ENCODE assay signal across 21 mouse cellular contexts in genomic region chr1:154004647-154005046, GRCm38 (mm10).
A peak's percentile ranks its signal among the peaks of the same experiment; 100 is the strongest.
DNase-seq lines count a peak whose midpoint lies in the region; ATAC-seq and TF ChIP-seq lines count a peak whose summit lies in the region.
"Had no signal": no experiment of that assay in that cellular context is flagged by ENCODE, and none has a peak within 500 bp of the region (broad histone marks: within the 10 kb centered on the region; RNA-seq: fewer than 3 reads in every experiment).

No protein-coding gene starts in this region.

- DNase-seq in heart, adult 11 months = peak; percentile 67
- DNase-seq in heart, adult 9 months (ENCODE audit: low spot score in 2 of 2) = no peak
- DNase-seq in CH12.LX (ENCODE audit: extremely low read depth) (no peak), ES-E14 (ENCODE audit: low read depth, low spot score) (no peak)
- no peak for DNase-seq in hindbrain, embryonic 11.5 days (ENCODE audit: low spot score)
- DNase-seq: adrenal gland, adult 2 months; adrenal gland, postnatal 10 days; adrenal gland, postnatal 25 days; cerebellum, adult 11 months; cerebellum, adult 18-20 months; cerebellum, adult 8-10 months; cerebellum, adult 9-11 months; cerebellum, postnatal 14 days; cerebellum, postnatal 36 days; embryo, embryonic 11 days had no signal

- H3K9ac ChIP-seq in CH12.LX (ENCODE audit: insufficient read depth, low read depth) (no peak overlapping the region), ES-E14 (ENCODE audit: insufficient read depth, low read depth, low read length, poor library complexity, severe bottlenecking) (no peak overlapping the region)
- H3K9ac ChIP-seq in hindbrain, embryonic 11.5 days (ENCODE audit: low read depth, low read length) = no peak overlapping the region
- H3K9ac ChIP-seq: embryonic facial prominence, embryonic 13.5 days; embryonic facial prominence, embryonic 15.5 days; forebrain, embryonic 13.5 days; forebrain, embryonic 15.5 days had no signal

- no peak for TF ChIP-seq RAD21 in CH12.LX (IDR thresholded peaks at IDR 0.05; ENCODE audit: low read depth, low read length)

- TF ChIP-seq CTCF in CH12.LX (conservative IDR thresholded peaks at IDR 0.05 in 1 of 2, IDR thresholded peaks at IDR 0.05 in 1 of 2; ENCODE audit: low read depth in 2 of 2, low read length in 2 of 2) = no peak

- no peaks in the 10 kb centered on the region for H3K79me2 ChIP-seq in CH12.LX (replicated peaks; ENCODE audit: control insufficient read depth, extremely low read depth, insufficient read depth, poor library complexity, severe bottlenecking)

- H3K27me3 ChIP-seq in CH12.LX (replicated peaks) = no peaks in the 10 kb centered on the region
- no peaks in the 10 kb centered on the region for H3K27me3 ChIP-seq in hindbrain, embryonic 11.5 days (ENCODE audit: control insufficient read depth, insufficient read depth, low read length)
- H3K27me3 ChIP-seq: embryonic facial prominence, embryonic 13.5 days; embryonic facial prominence, embryonic 15.5 days; forebrain, embryonic 13.5 days; forebrain, embryonic 15.5 days had no signal

- no peak overlapping the region for H3K4me3 ChIP-seq in CH12.LX (replicated peaks in 1 of 3; ENCODE audit: low read depth in 2 of 3, low read length in 2 of 3, poor library complexity in 1 of 3)
- no peak overlapping the region for H3K4me3 ChIP-seq in ES-E14 (ENCODE audit: insufficient read depth in 1 of 2, low read depth in 1 of 2, low read length in 2 of 2, poor library complexity in 1 of 2, severe bottlenecking in 1 of 2)
- H3K4me3 ChIP-seq in hindbrain, embryonic 11.5 days (ENCODE audit: low read depth, low read length) = no peak overlapping the region
- H3K4me3 ChIP-seq: embryonic facial prominence, embryonic 13.5 days; embryonic facial prominence, embryonic 15.5 days; erythroblast, embryonic 14.5 days; forebrain, embryonic 10.5 days; forebrain, embryonic 13.5 days; forebrain, embryonic 15.5 days had no signal

- H3K36me3 ChIP-seq in CH12.LX (replicated peaks in 1 of 2; ENCODE audit: control insufficient read depth in 1 of 2, insufficient read depth in 1 of 2, low read length in 1 of 2) (no peaks in the 10 kb centered on the region), ES-E14 (ENCODE audit: control insufficient read depth, insufficient read depth, low read length, poor library complexity, severe bottlenecking) (no peaks in the 10 kb centered on the region)
- no peaks in the 10 kb centered on the region for H3K36me3 ChIP-seq in hindbrain, embryonic 11.5 days (ENCODE audit: control insufficient read depth, insufficient read depth, low read length)
- H3K36me3 ChIP-seq: embryonic facial prominence, embryonic 13.5 days; embryonic facial prominence, embryonic 15.5 days; forebrain, embryonic 10.5 days; forebrain, embryonic 15.5 days had no signal

- H3K27ac ChIP-seq in CH12.LX (ENCODE audit: insufficient read depth, low read depth) (no peak overlapping the region), ES-E14 (ENCODE audit: insufficient read depth, low read depth, low read length, poor library complexity, severe bottlenecking) (no peak overlapping the region)
- no peak overlapping the region for H3K27ac ChIP-seq in hindbrain, embryonic 11.5 days (ENCODE audit: low read depth, low read length)
- H3K27ac ChIP-seq: embryonic facial prominence, embryonic 13.5 days; embryonic facial prominence, embryonic 15.5 days; forebrain, embryonic 10.5 days; forebrain, embryonic 13.5 days; forebrain, embryonic 15.5 days had no signal

- no peak for TF ChIP-seq EP300 in CH12.LX (IDR thresholded peaks at IDR 0.05; ENCODE audit: low read length)

- ATAC-seq in hindbrain, embryonic 11.5 days (ENCODE audit: low FRiP score) = no peak
- ATAC-seq: forebrain, embryonic 13.5 days; forebrain, embryonic 15.5 days had no signal

- H3K9me3 ChIP-seq in CH12.LX (replicated peaks; ENCODE audit: low read length) = no peaks in the 10 kb centered on the region
- H3K9me3 ChIP-seq in ES-E14 (ENCODE audit: control insufficient read depth, insufficient read depth, low read depth, low read length) = no peaks in the 10 kb centered on the region
- no peaks in the 10 kb centered on the region for H3K9me3 ChIP-seq in hindbrain, embryonic 11.5 days (ENCODE audit: control insufficient read depth, low read length)
- H3K9me3 ChIP-seq: embryonic facial prominence, embryonic 13.5 days; embryonic facial prominence, embryonic 15.5 days; forebrain, embryonic 10.5 days; forebrain, embryonic 13.5 days; forebrain, embryonic 15.5 days had no signal

- H3K4me1 ChIP-seq in CH12.LX (ENCODE audit: control insufficient read depth in 1 of 2, insufficient read depth in 2 of 2) (peaks cover 0 to 10% of the 10 kb centered on the region in 2 experiments; a peak in 2 of 4 replicates), ES-E14 (ENCODE audit: control insufficient read depth in 2 of 2, insufficient read depth in 2 of 2, low read length in 2 of 2, poor library complexity in 1 of 2) (no peaks in the 10 kb centered on the region)
- no peaks in the 10 kb centered on the region for H3K4me1 ChIP-seq in hindbrain, embryonic 11.5 days (replicated peaks; ENCODE audit: control insufficient read depth, insufficient read depth, low read length)
- H3K4me1 ChIP-seq: embryonic facial prominence, embryonic 13.5 days; embryonic facial prominence, embryonic 15.5 days; forebrain, embryonic 10.5 days; forebrain, embryonic 13.5 days; forebrain, embryonic 15.5 days had no signal

- TF ChIP-seq POLR2A in CH12.LX (IDR thresholded peaks at IDR 0.05; ENCODE audit: low read depth, low read length) = no peak

- dilution Hi-C loops in CH12.LX (cut with MboI; ENCODE audit: extremely low pct_ligation_motif_present, extremely low pct_unique_long_range_greater_than_20kb, low sequenced_read_pairs) = no loop called here

- in situ Hi-C loops in CH12.LX (cut with MboI; ENCODE audit: low pct_ligation_motif_present, low pct_unique_long_range_greater_than_20kb, low sequenced_read_pairs) (no loop called here), ES-E14 (cut with MboI; ENCODE audit: low sequenced_read_pairs in 2 of 2, unreplicated experiment in 2 of 2) (no loop called here)

- 90% methylated on average over 4 of the region's 4 CpGs for WGBS in hindbrain, embryonic 11.5 days

- no peak overlapping the region for H3K4me2 ChIP-seq in CH12.LX (ENCODE audit: insufficient read depth, low read depth, poor library complexity, severe bottlenecking)
- no peak overlapping the region for H3K4me2 ChIP-seq in hindbrain, embryonic 11.5 days (replicated peaks; ENCODE audit: low read depth, low read length)
- H3K4me2 ChIP-seq: embryonic facial prominence, embryonic 13.5 days; embryonic facial prominence, embryonic 15.5 days; forebrain, embryonic 13.5 days; forebrain, embryonic 15.5 days had no signal

TF ChIP-seq in CH12.LX, 34 proteins besides CTCF, POLR2A, EP300 and RAD21:
- peak; percentile 52; the same call in 1 of the 2 replicates for TF ChIP-seq MAFK (IDR thresholded peaks at IDR 0.05; ENCODE audit: insufficient replicate concordance, low read length)
- no peak for TF ChIP-seq CHD1 (IDR thresholded peaks at IDR 0.05; ENCODE audit: low read depth, low read length)

TF ChIP-seq in ES-E14, 5 proteins besides CTCF, POLR2A, EP300 and RAD21:
- TF ChIP-seq MAFK (IDR thresholded peaks at IDR 0.05; ENCODE audit: insufficient read depth, low read depth, low read length) = peak; percentile 76
- TF ChIP-seq ZC3H11A (IDR thresholded peaks at IDR 0.05; ENCODE audit: borderline replicate concordance, low read depth, low read length) = no peak
